Mouse (Mus musculus) cerebellum, adult 11-12 months (tissue): ENCODE measurements around the gene Bbox1.

ENCODE experiments used
- DNase-seq: peaks from one replicate; pipeline ENCODE4 v3.0.0; 2022

Bbox1 gene

DNA sequence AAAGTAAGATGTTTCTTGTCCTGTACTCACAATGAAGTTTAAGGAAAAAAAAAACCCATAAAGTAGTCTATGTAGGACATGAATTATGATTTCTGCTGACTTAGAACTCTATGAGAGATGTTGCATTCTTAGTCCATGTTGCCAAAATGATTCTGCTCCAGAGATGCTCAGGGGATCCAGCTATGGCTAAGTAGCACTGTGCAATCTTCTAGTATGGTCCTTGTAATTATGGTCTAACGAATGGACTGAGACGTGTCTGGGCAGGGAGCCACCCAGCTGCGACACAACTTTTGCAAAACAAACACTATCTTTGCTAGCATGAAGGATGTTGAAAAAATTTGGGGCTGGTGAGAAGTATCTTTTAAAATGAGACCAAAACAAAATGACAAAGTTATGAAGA lies 45.1 kb downstream of the Bbox1 start:
- no peak for DNase-seq

- DNase-seq = no peak
Observed at GRCm38 (mm10) chr2:110232252-110232651, 82.1 kb downstream of the Bbox1 start.

- no peak for DNase-seq
Observed at GRCm38 (mm10) chr2:110230753-110231152, 83.6 kb downstream of the Bbox1 start.

- peak; percentile 19 for DNase-seq
Observed at GRCm38 (mm10) chr2:110229143-110230087, 84.9 kb downstream of the Bbox1 start.

DNA sequence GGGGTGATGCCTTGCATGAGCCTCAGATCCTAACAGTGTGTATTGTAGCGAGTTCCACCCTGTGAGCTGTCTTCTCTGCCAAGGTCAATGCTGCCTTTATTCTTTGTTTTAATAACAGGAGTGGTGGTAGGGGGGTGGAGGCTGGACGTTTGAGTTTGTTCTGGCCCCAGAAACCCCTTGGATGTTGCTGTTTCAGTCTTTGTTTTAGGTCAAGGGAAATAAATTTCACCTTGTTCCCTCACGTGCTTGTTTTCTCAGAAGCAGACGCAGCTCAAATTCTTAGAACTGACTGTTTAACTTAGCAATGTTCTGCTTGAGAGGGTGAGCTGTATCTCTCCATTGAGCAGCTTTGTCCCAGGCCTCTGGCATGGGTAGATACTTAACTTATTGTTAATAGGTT lies 87.9 kb downstream of the Bbox1 start:
- DNase-seq = no peak

GRCm38 (mm10) chr2:110225969-110226368 lies 88.4 kb downstream of the Bbox1 start:
- DNase-seq = no peak

GRCm38 (mm10) chr2:110222793-110223192 lies 91.6 kb downstream of the Bbox1 start:
- no peak for DNase-seq

- DNase-seq = no peak
Observed at GRCm38 (mm10) chr2:110220492-110220891, 93.9 kb downstream of the Bbox1 start.

- DNase-seq = no peak
Observed at GRCm38 (mm10) chr2:110215685-110216058, 98.7 kb downstream of the Bbox1 start.

DNA sequence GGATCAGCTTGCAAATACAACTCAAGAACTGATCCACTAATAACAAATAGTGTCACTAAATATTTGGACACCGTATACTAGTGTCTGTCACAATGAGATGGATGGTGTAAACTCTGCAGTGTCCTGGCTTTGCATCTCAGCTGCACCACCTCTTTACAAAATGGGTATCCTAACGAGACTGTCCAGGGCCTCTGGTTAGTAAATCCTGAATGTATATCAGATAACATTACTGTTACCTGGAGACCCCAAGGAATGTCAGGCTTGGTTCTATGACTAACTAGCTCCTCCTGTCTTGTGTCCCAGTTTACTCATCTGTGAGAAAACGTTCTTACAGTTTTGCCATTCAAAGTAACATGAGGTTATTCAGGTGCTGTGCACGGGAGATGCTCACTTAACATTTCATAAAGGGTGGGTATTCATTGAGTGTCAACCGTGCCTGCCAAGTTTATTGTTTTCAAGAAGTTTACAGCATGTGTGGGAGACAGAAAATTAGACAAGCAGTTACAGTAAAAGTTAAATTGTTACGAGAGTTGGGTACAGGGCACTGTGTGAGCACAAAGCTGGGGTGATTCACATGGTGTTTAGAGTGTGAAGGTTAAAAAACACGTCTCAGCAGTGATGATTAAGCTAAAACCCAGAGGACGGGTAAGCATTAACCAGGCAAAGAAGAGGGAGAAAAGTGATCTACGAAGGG lies 99.2 kb downstream of the Bbox1 start:
- no peak for DNase-seq

DNA sequence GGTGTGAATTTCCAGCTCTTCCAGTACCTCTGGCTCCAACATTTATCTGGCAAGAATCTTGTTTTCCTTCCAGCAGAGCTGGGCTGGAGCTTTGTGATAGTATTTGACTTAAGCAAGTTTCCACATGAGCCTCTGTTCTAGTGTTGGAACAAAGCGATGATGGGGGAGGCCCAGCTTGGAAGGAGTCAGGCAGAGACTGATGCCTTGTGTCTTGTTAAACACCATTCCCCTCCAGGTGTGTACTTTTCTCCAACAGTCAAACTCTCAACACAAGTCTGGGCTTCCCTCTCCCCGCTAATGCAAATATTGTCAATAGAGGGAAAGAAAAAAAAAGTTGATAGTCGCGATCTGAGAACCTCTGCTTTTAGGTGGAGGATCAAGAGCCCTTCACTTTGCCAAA lies 100.1 kb downstream of the Bbox1 start:
- no peak for DNase-seq
